Mouse (Mus musculus) G1E (cell line): ENCODE measurements around the gene Rbp4. TPM values are rescaled to one million over a fixed set of nuclear protein-coding genes. Genes with fewer than 3 reads are reported as not detected.

ENCODE experiments used
- ATAC-seq: 2 replicates; pipeline ENCODE4 v1.8.0; 2016; ENCODE audit warnings: mild to moderate bottlenecking; ENCODE audit not compliant: insufficient number of reproducible peaks, poor library complexity, low FRiP score, severe bottlenecking; ENCODE audit errors: extremely low read depth
- DNase-seq: peaks from one replicate; pipeline ENCODE4 v3.0.0; 2012; ENCODE audit warnings: low spot score
- H3K27me3 ChIP-seq: 2 replicates; pipeline ENCODE4 v1.6.1; 2012; ENCODE audit warnings: mild to moderate bottlenecking, low read length, inconsistent platforms; ENCODE audit not compliant: insufficient read depth
- H3K36me3 ChIP-seq: replicated peaks from 2 replicates; pipeline ENCODE3; 2012; ENCODE audit warnings: mild to moderate bottlenecking, inconsistent platforms
- H3K4me1 ChIP-seq: 2 replicates; pipeline ENCODE4 v1.6.1; 2012; ENCODE audit warnings: low read depth, low read length, inconsistent platforms, mixed read lengths; ENCODE audit not compliant: insufficient read depth
- H3K4me3 ChIP-seq: 2 replicates; pipeline ENCODE4 v1.5.1; 2012; ENCODE audit warnings: low read depth, mild to moderate bottlenecking, inconsistent platforms, low read length, moderate library complexity, mixed read lengths
- H3K9me3 ChIP-seq: replicated peaks from 2 replicates; pipeline ENCODE4 v1.6.1; 2012; ENCODE audit warnings: inconsistent platforms
- CTCF ChIP-seq: IDR thresholded peaks from 2 replicates; pipeline ENCODE4 v1.5.1; 2012; ENCODE audit warnings: low read depth, low read length, inconsistent platforms, mixed read lengths
- GATA1 ChIP-seq: IDR thresholded peaks from 2 replicates; pipeline ENCODE4 v1.6.1; 2012; ENCODE audit warnings: borderline replicate concordance, low read length, inconsistent platforms, mixed read lengths
- GATA2 ChIP-seq: IDR thresholded peaks from 2 replicates; pipeline ENCODE4 v1.6.1; 2012; ENCODE audit warnings: low read depth, low read length, inconsistent platforms, borderline replicate concordance
- POLR2AphosphoS5 ChIP-seq: IDR thresholded peaks from 2 replicates; pipeline ENCODE4 v1.6.1; 2012; ENCODE audit warnings: low read depth, low read length, inconsistent platforms; ENCODE audit not compliant: insufficient replicate concordance
- TAL1 ChIP-seq: conservative IDR thresholded peaks from 2 replicates; pipeline ENCODE4 v1.6.1; 2012; ENCODE audit warnings: low read depth, low read length, inconsistent platforms, mixed read lengths
- polyA plus RNA-seq: library from polyadenylated mRNA; stranded (reverse); fragments of >175 nt; gene quantifications from 2 replicates; pipeline ENCODE4 v1.2.3, GENCODE M21; 2012
- total RNA-seq, 2 experiments: library from RNA; stranded (forward) in 1 of 2; stranded (reverse) in 1 of 2; fragments of 200-1000 nt in 1 of 2; fragments of >200 nt in 1 of 2; fragmentation: Nextera tagmentation in 1 of 2; gene quantifications; 2 replicates each; pipeline ENCODE4 v1.2.3; 2014 to 2017

Rbp4 gene
- total and polyA plus RNA-seq, 3 experiments: not detected

- ATAC-seq (no peak), DNase-seq (no peak)
- Histone ChIP-seq H3K4me3 (no peak overlapping the region), H3K36me3 (peaks cover 13% of the 10 kb centered on the region), H3K4me1 (no peaks in the 10 kb centered on the region), H3K27me3 (0 out of 2 replicates have a peak, but pooled peaks cover 2% of the 10 kb centered on the region), H3K9me3 (no peaks in the 10 kb centered on the region)
- TF ChIP-seq TAL1 (no peak), POLR2AphosphoS5 (no peak), CTCF (no peak), GATA1 (no peak), GATA2 (no peak)
Measured at GRCm38 (mm10) chr19:38077851-38078540, 47.1 kb downstream of the Rbp4 start.

GRCm38 (mm10) chr19:38076251-38076650 is 48.8 kb downstream of the Rbp4 start:
- peaks cover 28% of the 10 kb centered on the region for H3K36me3 ChIP-seq
- H3K9me3 ChIP-seq: no peaks in the 10 kb centered on the region
- no peak for DNase-seq
- no peak overlapping the region for H3K4me3 ChIP-seq
- no peaks in the 10 kb centered on the region for H3K4me1 ChIP-seq
- TF ChIP-seq GATA1 (no peak), CTCF (no peak)
- 0 out of 2 replicates have a peak, but pooled peaks cover 2% of the 10 kb centered on the region for H3K27me3 ChIP-seq
- ATAC-seq: no peak

GRCm38 (mm10) chr19:38075051-38075450 is 50.0 kb downstream of the Rbp4 start:
- H3K27me3 ChIP-seq: 0 out of 2 replicates have a peak, but pooled peaks cover 2% of the 10 kb centered on the region
- no peak for TF ChIP-seq TAL1
- TF ChIP-seq GATA2: no peak
- no peak for TF ChIP-seq CTCF
- no peak for TF ChIP-seq GATA1
- TF ChIP-seq POLR2AphosphoS5: no peak
- no peak for ATAC-seq
- DNase-seq: no peak
- no peaks in the 10 kb centered on the region for H3K9me3 ChIP-seq
- peaks cover 40% of the 10 kb centered on the region for H3K36me3 ChIP-seq
- H3K4me1 ChIP-seq: no peaks in the 10 kb centered on the region
- H3K4me3 ChIP-seq: no peak overlapping the region

- no peaks in the 10 kb centered on the region for H3K9me3 ChIP-seq
- H3K27me3 ChIP-seq: 0 out of 2 replicates have a peak, but pooled peaks cover 2% of the 10 kb centered on the region
- H3K36me3 ChIP-seq: peaks cover 57% of the 10 kb centered on the region
- no peak overlapping the region for H3K4me3 ChIP-seq
- ATAC-seq (no peak), DNase-seq (no peak)
- H3K4me1 ChIP-seq: no peaks in the 10 kb centered on the region
- TF ChIP-seq GATA2 (no peak), CTCF (no peak), POLR2AphosphoS5 (no peak), TAL1 (no peak), GATA1 (no peak)
Measured at GRCm38 (mm10) chr19:38073226-38073625, 51.9 kb downstream of the Rbp4 start.

Other genes with a start within 250 kb of the Rbp4 start
- gene Myof, start 81.7 kb downstream of the Rbp4 start, total RNA-seq (2014; fragmentation: Nextera tagmentation): not detected in 2 replicates
- gene Myof, start 81.7 kb downstream of the Rbp4 start, total RNA-seq (2017): 0.23 and 0.55 TPM in 2 replicates
- gene Myof, start 81.7 kb downstream of the Rbp4 start, polyA plus RNA-seq: not detected in 2 replicates
- gene Cep55, start 70.3 kb downstream of the Rbp4 start, total RNA-seq (2014; fragmentation: Nextera tagmentation): 52.4 and 78.9 TPM in 2 replicates
- gene Cep55, start 70.3 kb downstream of the Rbp4 start, total RNA-seq (2017): 56.6 and 60.2 TPM in 2 replicates
- 2.5 and 3.7 TPM in 2 replicates for gene Cep55, start 70.3 kb downstream of the Rbp4 start, polyA plus RNA-seq
- not detected in 2 replicates for gene Ffar4, start 28.2 kb downstream of the Rbp4 start, total RNA-seq (2014; fragmentation: Nextera tagmentation)
- not detected in 2 replicates for gene Ffar4, start 28.2 kb downstream of the Rbp4 start, total RNA-seq (2017)
- gene Ffar4, start 28.2 kb downstream of the Rbp4 start, polyA plus RNA-seq: not detected in 2 replicates
- gene Pde6c, start 7.5 kb upstream of the Rbp4 start, total RNA-seq (2014; fragmentation: Nextera tagmentation): not detected in 2 replicates
- gene Pde6c, start 7.5 kb upstream of the Rbp4 start, total RNA-seq (2017): not detected in 2 replicates
- not detected in 2 replicates for gene Pde6c, start 7.5 kb upstream of the Rbp4 start, polyA plus RNA-seq
- gene Fra10ac1, start 98.9 kb upstream of the Rbp4 start, total RNA-seq (2014; fragmentation: Nextera tagmentation): 18.1 and 18.4 TPM in 2 replicates
- gene Fra10ac1, start 98.9 kb upstream of the Rbp4 start, total RNA-seq (2017): 23.2 and 23.9 TPM in 2 replicates
- gene Fra10ac1, start 98.9 kb upstream of the Rbp4 start, polyA plus RNA-seq: 15.9 and 17.5 TPM in 2 replicates
- gene Lgi1, start 139.3 kb upstream of the Rbp4 start, total RNA-seq (2014; fragmentation: Nextera tagmentation): 0.08 TPM in 1 of 2 replicates, not detected in the other
- 0.17 and 0.38 TPM in 2 replicates for gene Lgi1, start 139.3 kb upstream of the Rbp4 start, total RNA-seq (2017)
- gene Lgi1, start 139.3 kb upstream of the Rbp4 start, polyA plus RNA-seq: not detected in 2 replicates